Mouse (Mus musculus): ENCODE data around the gene Mri1. TPM values are rescaled to one million over a fixed set of nuclear protein-coding genes. Genes with fewer than 3 reads are reported as not detected.

Mri1 gene
- polyA plus RNA-seq, 1 experiment from 2014 or later: 40.2 TPM

DNA sequence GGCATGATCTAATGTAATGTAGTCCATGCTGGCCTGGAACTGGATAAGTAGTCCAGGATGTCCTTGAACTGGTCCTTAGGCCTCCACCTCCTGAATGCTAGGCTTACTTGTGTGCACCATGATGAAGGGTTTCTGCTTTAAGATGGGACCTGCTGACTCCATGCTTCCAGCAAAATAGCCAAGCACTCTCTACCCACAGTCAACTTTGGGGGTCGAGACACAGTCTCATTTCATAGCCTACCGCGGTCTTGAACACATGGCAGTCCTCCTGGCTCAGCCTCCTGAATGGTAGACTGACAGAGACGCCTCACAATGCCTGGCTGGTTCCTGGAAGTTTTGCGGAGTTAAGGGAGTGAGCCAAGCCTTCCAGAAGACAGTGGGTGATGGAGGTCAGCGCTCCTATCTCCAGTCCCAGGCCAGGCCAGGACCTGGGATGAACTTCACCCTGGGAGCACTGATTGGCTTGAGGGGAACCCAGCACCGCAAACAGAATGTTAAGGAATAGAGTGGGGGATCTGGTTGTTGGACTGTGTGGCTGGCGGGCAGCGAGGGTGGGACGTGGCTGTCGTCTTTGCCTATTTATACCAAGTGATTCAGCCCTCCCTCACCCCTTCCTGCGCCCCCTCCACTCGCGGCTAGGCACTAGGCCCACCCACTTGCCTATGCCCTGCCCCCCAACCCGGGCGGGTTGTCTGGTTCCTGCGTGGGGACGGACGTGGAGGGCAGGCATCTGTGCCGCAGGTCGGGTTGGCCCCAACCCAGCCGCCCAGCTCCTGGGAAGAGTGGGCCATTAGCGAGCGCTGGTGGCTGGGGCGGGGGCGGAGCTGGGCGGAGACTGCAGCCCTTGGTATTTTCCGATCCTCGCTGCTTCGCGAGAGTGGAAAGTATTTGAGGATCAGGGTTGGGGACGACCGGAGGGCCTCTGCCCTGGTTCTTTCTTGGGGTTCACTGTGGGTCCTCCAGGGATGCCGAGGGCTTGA is 53.9 kb downstream of the Mri1 start:
- Histone ChIP-seq H3K27ac (replicated peaks; ENCODE audit: low read depth, low read length) (peak overlapping the region; percentile 58; the same call in 1 of the 2 replicates), H3K9ac (replicated peaks; ENCODE audit: low read length) (peak overlapping the region; percentile 17; the same call in 1 of the 2 replicates), H3K4me2 (ENCODE audit: low read length) (peak overlapping the region; percentile 56), H3K27me3 (ENCODE audit: control insufficient read depth, insufficient read depth, low read length) (no peaks in the 10 kb centered on the region; the same call in 1 of the 2 replicates), H3K36me3 (ENCODE audit: control insufficient read depth, insufficient read depth, low read length) (no peaks in the 10 kb centered on the region), H3K4me3 (replicated peaks; ENCODE audit: low read depth, low read length) (peak overlapping the region; percentile 25), H3K9me3 (ENCODE audit: control insufficient read depth, low read length) (no peaks in the 10 kb centered on the region), H3K4me1 (ENCODE audit: control insufficient read depth, insufficient read depth, low read length) (peaks cover 31% of the 10 kb centered on the region)
- WGBS: 12% methylated on average over 34 of the region's 34 CpGs
- DNase-seq (peak; percentile 72), ATAC-seq (ENCODE audit: low FRiP score, low TSS enrichment) (peak; percentile 22; the same call in 1 of the 2 replicates)

DNA sequence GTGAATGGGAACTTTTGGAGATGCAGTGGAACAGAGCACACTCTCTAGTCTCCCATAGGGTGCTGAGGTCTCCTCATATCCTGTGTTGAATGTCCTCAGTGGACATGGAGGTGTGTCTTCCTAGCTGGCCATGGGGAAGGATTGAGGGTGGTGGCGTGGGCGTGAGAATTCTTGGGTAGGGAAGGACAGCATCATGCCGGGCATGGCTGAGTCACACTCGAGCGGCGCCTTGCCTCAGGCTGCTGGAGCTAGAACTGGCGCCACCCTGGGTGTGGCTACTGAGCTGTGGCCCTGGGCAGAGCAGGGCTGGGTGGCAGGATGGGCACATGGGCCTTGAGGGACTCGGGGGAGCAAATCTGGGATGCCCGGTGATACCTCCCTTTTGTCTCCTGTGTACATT is 54.7 kb downstream of the Mri1 start:
- H3K4me1 ChIP-seq (ENCODE audit: control insufficient read depth, insufficient read depth, low read length): peaks cover 38% of the 10 kb centered on the region
- 91% methylated on average over 9 of the region's 9 CpGs for WGBS
- no peaks in the 10 kb centered on the region for H3K36me3 ChIP-seq (ENCODE audit: control insufficient read depth, insufficient read depth, low read length)
- DNase-seq (no peak), ATAC-seq (ENCODE audit: low FRiP score, low TSS enrichment) (no peak)
- H3K27me3 ChIP-seq (ENCODE audit: control insufficient read depth, insufficient read depth, low read length): no peaks in the 10 kb centered on the region; the same call in 1 of the 2 replicates
- H3K9ac ChIP-seq (replicated peaks; ENCODE audit: low read length): no peak overlapping the region
- H3K9me3 ChIP-seq (ENCODE audit: control insufficient read depth, low read length): no peaks in the 10 kb centered on the region
- H3K4me3 ChIP-seq (replicated peaks; ENCODE audit: low read depth, low read length): no peak overlapping the region
- no peak overlapping the region for H3K4me2 ChIP-seq (ENCODE audit: low read length)
- no peak overlapping the region for H3K27ac ChIP-seq (replicated peaks; ENCODE audit: low read depth, low read length)

DNA sequence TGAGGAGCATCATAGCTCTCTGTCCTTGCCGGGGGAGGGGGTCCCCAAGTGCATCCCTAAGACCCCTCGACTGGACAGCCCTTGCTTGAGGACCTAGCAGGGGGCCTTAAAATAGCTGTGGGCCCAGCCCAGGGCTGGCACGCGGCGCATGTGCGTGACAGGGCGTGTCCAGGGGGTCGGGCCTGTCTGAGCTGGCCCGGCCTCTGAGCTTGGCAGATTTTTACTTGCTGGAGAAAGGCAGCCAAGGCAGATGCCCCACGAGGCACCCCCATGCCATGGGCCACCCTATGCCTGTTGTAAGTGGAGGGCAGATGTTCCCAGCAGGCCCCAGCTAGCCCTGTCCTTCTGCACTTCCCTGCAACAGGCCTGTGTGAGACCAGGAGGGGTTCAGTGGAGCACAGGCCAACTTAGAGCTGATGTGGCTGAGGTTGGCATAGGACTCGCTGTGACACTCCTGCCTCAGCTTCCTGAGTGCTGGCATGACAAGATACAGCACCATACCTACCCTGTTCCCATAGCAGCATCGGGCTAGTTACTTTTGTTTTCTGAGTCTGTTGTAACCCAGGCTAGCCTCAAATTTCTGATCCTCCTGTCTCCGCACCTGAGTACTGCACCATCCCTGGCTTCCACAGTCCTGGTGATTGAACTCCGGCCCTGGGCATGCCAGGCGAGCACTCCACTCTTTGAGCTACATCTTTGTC is 55.4 kb downstream of the Mri1 start:
- Histone ChIP-seq H3K27ac (replicated peaks; ENCODE audit: low read depth, low read length) (no peak overlapping the region), H3K4me2 (ENCODE audit: low read length) (peak overlapping the region; percentile 66), H3K36me3 (ENCODE audit: control insufficient read depth, insufficient read depth, low read length) (no peaks in the 10 kb centered on the region), H3K9ac (replicated peaks; ENCODE audit: low read length) (0 out of 2 replicates have a peak overlapping the region, but pooled peaks have one; percentile 57), H3K4me3 (replicated peaks; ENCODE audit: low read depth, low read length) (peak overlapping the region; percentile 30), H3K9me3 (ENCODE audit: control insufficient read depth, low read length) (no peaks in the 10 kb centered on the region), H3K27me3 (ENCODE audit: control insufficient read depth, insufficient read depth, low read length) (no peaks in the 10 kb centered on the region; the same call in 1 of the 2 replicates), H3K4me1 (ENCODE audit: control insufficient read depth, insufficient read depth, low read length) (peaks cover 42% of the 10 kb centered on the region)
- ATAC-seq (ENCODE audit: low FRiP score, low TSS enrichment) (no peak), DNase-seq (no peak)
- 70% methylated on average over 15 of the region's 15 CpGs for WGBS

- no peak for ATAC-seq (ENCODE audit: low FRiP score, low TSS enrichment)
Observed at GRCm38 (mm10) chr8:84200652-84201544, 56.2 kb downstream of the Mri1 start.

DNA sequence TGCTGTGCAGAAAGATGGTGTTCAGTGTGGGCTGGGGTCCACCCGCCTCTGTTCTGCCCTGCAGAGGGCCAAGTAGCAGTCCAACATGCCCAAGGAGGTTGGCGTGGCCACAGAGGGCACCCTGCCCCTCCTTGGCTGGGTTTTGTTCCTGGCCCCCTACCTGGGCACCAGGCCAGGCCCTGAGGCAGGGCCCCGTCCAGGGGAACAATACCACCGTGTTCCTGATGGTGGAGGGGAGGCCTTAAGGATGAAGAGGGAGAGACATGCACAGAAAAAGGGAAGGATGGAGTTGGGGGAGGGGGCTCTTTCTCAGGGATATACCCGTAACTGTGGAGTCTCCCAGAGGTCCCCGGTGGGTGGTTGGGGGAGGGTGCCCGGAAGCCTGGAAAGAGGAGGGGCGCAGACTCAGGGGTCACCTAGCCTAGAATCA is 57.0 kb downstream of the Mri1 start:
- Histone ChIP-seq H3K4me3 (replicated peaks; ENCODE audit: low read depth, low read length) (no peak overlapping the region), H3K36me3 (ENCODE audit: control insufficient read depth, insufficient read depth, low read length) (no peaks in the 10 kb centered on the region), H3K9me3 (ENCODE audit: control insufficient read depth, low read length) (no peaks in the 10 kb centered on the region), H3K4me2 (ENCODE audit: low read length) (peak overlapping the region; percentile 66), H3K4me1 (ENCODE audit: control insufficient read depth, insufficient read depth, low read length) (peaks cover 42% of the 10 kb centered on the region), H3K27me3 (ENCODE audit: control insufficient read depth, insufficient read depth, low read length) (no peaks in the 10 kb centered on the region; the same call in 1 of the 2 replicates), H3K9ac (replicated peaks; ENCODE audit: low read length) (peak overlapping the region; percentile 57; the same call in 1 of the 2 replicates), H3K27ac (replicated peaks; ENCODE audit: low read depth, low read length) (0 out of 2 replicates have a peak overlapping the region, but pooled peaks have one; percentile 42)
- DNase-seq (peak; percentile 46), ATAC-seq (ENCODE audit: low FRiP score, low TSS enrichment) (no peak)
- WGBS: 22% methylated on average over 8 of the region's 8 CpGs

More at GRCm38 (mm10) chr8:84200652-84201544, 56.2 kb downstream of the Mri1 start:
- H3K9me3 ChIP-seq (ENCODE audit: control insufficient read depth, low read length): no peaks in the 10 kb centered on the region
- WGBS: 6% methylated on average over 69 of the region's 70 CpGs
- H3K27me3 ChIP-seq (ENCODE audit: control insufficient read depth, insufficient read depth, low read length): no peaks in the 10 kb centered on the region; the same call in 1 of the 2 replicates
- H3K4me3 ChIP-seq (replicated peaks; ENCODE audit: low read depth, low read length): peak overlapping the region; percentile 30
- peak; percentile 65 for DNase-seq
- H3K36me3 ChIP-seq (ENCODE audit: control insufficient read depth, insufficient read depth, low read length): no peaks in the 10 kb centered on the region
- H3K27ac ChIP-seq (replicated peaks; ENCODE audit: low read depth, low read length): peak overlapping the region; percentile 45; the same call in 1 of the 2 replicates
- H3K4me2 ChIP-seq (ENCODE audit: low read length): peak overlapping the region; percentile 66
- peaks cover 42% of the 10 kb centered on the region for H3K4me1 ChIP-seq (ENCODE audit: control insufficient read depth, insufficient read depth, low read length)
- peak overlapping the region; percentile 57; the same call in 1 of the 2 replicates for H3K9ac ChIP-seq (replicated peaks; ENCODE audit: low read length)

MicroRNAs within 50 kb of the gene (microRNA counts, 519-probe panel; counts per million panel counts)
- microRNA mmu-miR-23a (4,623 counts per million, percentile 37 among the panel's probes with 10 or more counts), microRNA mmu-miR-27a (5,413 counts per million, percentile 60 among the panel's probes with 10 or more counts)

Small RNAs within 50 kb of the gene (microRNA-seq; reads per million reads assigned to microRNA genes)
- gene Mir23a (4,895 reads per million, percentile 91 among the genes with 10 or more reads in this experiment), gene Mir24-2 (not detected), gene Mir27a (74.1 reads per million, percentile 52 among the genes with 10 or more reads in this experiment), gene Mir3074-2 (not detected)

Other genes starting within 250 kb of the Mri1 start
- gene 2210011C24Rik, start 245.2 kb downstream of the Mri1 start, polyA plus RNA-seq (2014; fragmentation: Nextera tagmentation; extraction: Ambion mirVana): 0.94 TPM in 1 of 2 replicates, not detected in the other
- gene Palm3, start 235.9 kb downstream of the Mri1 start, polyA plus RNA-seq (2014; fragmentation: Nextera tagmentation; extraction: Ambion mirVana): 0.65 and 0.87 TPM in 2 replicates
- gene Il27ra, start 214.7 kb downstream of the Mri1 start, polyA plus RNA-seq (2014; fragmentation: Nextera tagmentation; extraction: Ambion mirVana): 0.16 and 0.33 TPM in 2 replicates
- 1.2 TPM in 1 of 2 replicates, not detected in the other for gene Rln3, start 212.3 kb downstream of the Mri1 start, polyA plus RNA-seq (2014; fragmentation: Nextera tagmentation; extraction: Ambion mirVana)
- 1.5 and 2.4 TPM in 2 replicates for gene Gm10643, start 192.2 kb downstream of the Mri1 start, polyA plus RNA-seq (2014; fragmentation: Nextera tagmentation; extraction: Ambion mirVana)
- gene Rfx1, start 190.5 kb downstream of the Mri1 start, polyA plus RNA-seq (2014; fragmentation: Nextera tagmentation; extraction: Ambion mirVana): 11.2 and 12.2 TPM in 2 replicates
- gene Dcaf15, start 152.6 kb downstream of the Mri1 start, polyA plus RNA-seq (2014; fragmentation: Nextera tagmentation; extraction: Ambion mirVana): 19.9 and 26.0 TPM in 2 replicates
- gene Podnl1, start 131.3 kb downstream of the Mri1 start, polyA plus RNA-seq (2014; fragmentation: Nextera tagmentation; extraction: Ambion mirVana): 0.63 and 0.68 TPM in 2 replicates
- gene Cc2d1a, start 109.4 kb downstream of the Mri1 start, polyA plus RNA-seq (2014; fragmentation: Nextera tagmentation; extraction: Ambion mirVana): 28.9 and 33.1 TPM in 2 replicates
- 1.8 and 1.9 TPM in 2 replicates for gene 4930432K21Rik, start 109.3 kb downstream of the Mri1 start, polyA plus RNA-seq (2014; fragmentation: Nextera tagmentation; extraction: Ambion mirVana)
- gene Nanos3, start 72.1 kb downstream of the Mri1 start, polyA plus RNA-seq (2014; fragmentation: Nextera tagmentation; extraction: Ambion mirVana): 9.4 and 11.7 TPM in 2 replicates
- gene Zswim4, start 20.3 kb downstream of the Mri1 start, polyA plus RNA-seq (2014; fragmentation: Nextera tagmentation; extraction: Ambion mirVana): 28.7 and 35.6 TPM in 2 replicates
- gene D8Ertd738e, start 7.6 kb downstream of the Mri1 start, polyA plus RNA-seq (2014; fragmentation: Nextera tagmentation; extraction: Ambion mirVana): 261 and 282 TPM in 2 replicates
- 25.5 and 26.2 TPM in 2 replicates for gene Ccdc130, start 13.1 kb upstream of the Mri1 start, polyA plus RNA-seq (2014; fragmentation: Nextera tagmentation; extraction: Ambion mirVana)
- 13.8 and 16.1 TPM in 2 replicates for gene Cacna1a, start 131.1 kb upstream of the Mri1 start, polyA plus RNA-seq (2014; fragmentation: Nextera tagmentation; extraction: Ambion mirVana)

Measured in midbrain, embryonic 14.5 days (tissue).